Mouse (Mus musculus) embryonic fibroblast, embryonic 13.5 days (primary cell): ENCODE measurements at regions not wholly inside any gene's neighbourhood (a gene's known extent, or its start where the extent isn't known, plus 50 kb on each side); places are given as distances from the start of the nearest gene placed in this dataset.

Source experiments
- H3K27ac ChIP-seq: 2 replicates; pipeline ENCODE4 v1.5.1; 2012; ENCODE audit warnings: low read length, control low read depth, inconsistent platforms; ENCODE audit not compliant: insufficient read depth
- H3K4me1 ChIP-seq: 2 replicates; pipeline ENCODE4 v1.6.1; 2011; ENCODE audit warnings: low read length; ENCODE audit not compliant: control insufficient read depth, insufficient read depth
- H3K4me3 ChIP-seq: 2 replicates; pipeline ENCODE4 v1.5.1; 2011; ENCODE audit warnings: mild to moderate bottlenecking, control low read depth, low read length; ENCODE audit not compliant: insufficient read depth
- CTCF ChIP-seq: IDR thresholded peaks from 2 replicates; pipeline ENCODE4 v1.5.1; 2011; ENCODE audit warnings: mild to moderate bottlenecking, control low read depth, low read length, moderate library complexity, borderline replicate concordance; ENCODE audit not compliant: insufficient read depth
- POLR2A ChIP-seq: IDR thresholded peaks from 2 replicates; pipeline ENCODE4 v1.6.1; 2011; ENCODE audit warnings: low read depth, mild to moderate bottlenecking, control low read depth, low read length, moderate library complexity

- no peak overlapping the region for H3K27ac ChIP-seq
- H3K4me1 ChIP-seq: peaks cover 6% of the 10 kb centered on the region
- TF ChIP-seq CTCF: no peak
- H3K4me3 ChIP-seq: no peak overlapping the region
These were observed 159.3 kb upstream of the Tmtc1 start for GRCm38 (mm10) chr6:148603460-148603859.

DNA sequence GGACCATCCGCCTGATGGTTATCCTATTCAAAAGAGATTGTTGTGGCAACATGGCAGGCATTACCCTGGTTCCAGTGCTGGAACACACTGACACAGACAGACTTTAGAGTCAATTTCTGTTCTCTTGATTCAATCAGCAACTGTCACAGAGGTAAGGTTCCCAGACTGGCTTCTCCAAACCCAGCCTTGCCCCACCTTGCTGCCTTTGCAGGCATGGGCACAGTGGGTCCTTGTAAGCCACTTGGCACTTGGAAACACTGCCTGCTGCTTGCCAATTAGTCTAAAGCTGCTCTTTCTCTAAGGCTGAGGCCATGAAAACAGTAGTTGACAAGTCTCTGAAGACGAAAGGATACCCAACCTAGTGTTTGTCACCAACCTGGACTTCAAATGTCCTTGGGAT is 158.7 kb upstream of the Tmtc1 start:
- Histone ChIP-seq H3K4me1 (peaks cover 6% of the 10 kb centered on the region), H3K27ac (no peak overlapping the region), H3K4me3 (no peak overlapping the region)
- TF ChIP-seq CTCF: no peak

DNA sequence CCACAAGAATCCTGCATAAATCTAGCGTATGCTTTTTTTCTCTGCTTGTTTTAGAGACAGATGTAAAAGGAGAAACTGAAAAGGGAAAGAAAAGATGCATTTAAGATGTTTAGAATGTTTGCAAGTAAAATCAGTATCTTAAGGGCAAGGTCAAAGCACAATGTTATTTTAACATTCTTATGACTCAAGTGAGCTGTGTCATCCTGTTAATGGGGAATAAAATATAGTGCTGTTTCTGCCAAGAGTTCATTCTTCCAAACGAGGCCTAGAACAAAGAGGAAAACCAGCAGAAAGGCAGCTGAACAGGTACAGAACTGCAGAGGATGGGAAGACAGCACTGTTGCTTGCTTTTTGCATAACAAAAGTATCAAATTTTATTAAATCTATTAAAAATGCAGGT is 156.7 kb upstream of the Tmtc1 start:
- TF ChIP-seq CTCF (no peak), POLR2A (no peak)
- peak overlapping the region; percentile 55; the same call in 1 of the 2 replicates for H3K27ac ChIP-seq
- peaks cover 8% of the 10 kb centered on the region for H3K4me1 ChIP-seq
- no peak overlapping the region for H3K4me3 ChIP-seq

- Histone ChIP-seq H3K27ac (no peak overlapping the region), H3K4me1 (peaks cover 8% of the 10 kb centered on the region), H3K4me3 (no peak overlapping the region)
- TF ChIP-seq CTCF (no peak), POLR2A (no peak)
These were observed 155.3 kb upstream of the Tmtc1 start for GRCm38 (mm10) chr6:148599473-148599872.

- no peak for TF ChIP-seq CTCF
- Histone ChIP-seq H3K27ac (no peak overlapping the region), H3K4me3 (no peak overlapping the region), H3K4me1 (peaks cover 8% of the 10 kb centered on the region)
These were observed 154.7 kb upstream of the Tmtc1 start for GRCm38 (mm10) chr6:148598746-148599337.

- Histone ChIP-seq H3K4me1 (peaks cover 7% of the 10 kb centered on the region), H3K27ac (peak overlapping the region; percentile 40; the same call in 1 of the 2 replicates), H3K4me3 (no peak overlapping the region)
- TF ChIP-seq POLR2A (no peak), CTCF (no peak)
These were observed 151.0 kb upstream of the Tmtc1 start for GRCm38 (mm10) chr6:148595009-148595770.

- Histone ChIP-seq H3K27ac (no peak overlapping the region), H3K4me1 (peaks cover 5% of the 10 kb centered on the region), H3K4me3 (no peak overlapping the region)
- TF ChIP-seq CTCF (no peak), POLR2A (no peak)
These were observed 144.8 kb upstream of the Tmtc1 start for GRCm38 (mm10) chr6:148588971-148589370.

DNA sequence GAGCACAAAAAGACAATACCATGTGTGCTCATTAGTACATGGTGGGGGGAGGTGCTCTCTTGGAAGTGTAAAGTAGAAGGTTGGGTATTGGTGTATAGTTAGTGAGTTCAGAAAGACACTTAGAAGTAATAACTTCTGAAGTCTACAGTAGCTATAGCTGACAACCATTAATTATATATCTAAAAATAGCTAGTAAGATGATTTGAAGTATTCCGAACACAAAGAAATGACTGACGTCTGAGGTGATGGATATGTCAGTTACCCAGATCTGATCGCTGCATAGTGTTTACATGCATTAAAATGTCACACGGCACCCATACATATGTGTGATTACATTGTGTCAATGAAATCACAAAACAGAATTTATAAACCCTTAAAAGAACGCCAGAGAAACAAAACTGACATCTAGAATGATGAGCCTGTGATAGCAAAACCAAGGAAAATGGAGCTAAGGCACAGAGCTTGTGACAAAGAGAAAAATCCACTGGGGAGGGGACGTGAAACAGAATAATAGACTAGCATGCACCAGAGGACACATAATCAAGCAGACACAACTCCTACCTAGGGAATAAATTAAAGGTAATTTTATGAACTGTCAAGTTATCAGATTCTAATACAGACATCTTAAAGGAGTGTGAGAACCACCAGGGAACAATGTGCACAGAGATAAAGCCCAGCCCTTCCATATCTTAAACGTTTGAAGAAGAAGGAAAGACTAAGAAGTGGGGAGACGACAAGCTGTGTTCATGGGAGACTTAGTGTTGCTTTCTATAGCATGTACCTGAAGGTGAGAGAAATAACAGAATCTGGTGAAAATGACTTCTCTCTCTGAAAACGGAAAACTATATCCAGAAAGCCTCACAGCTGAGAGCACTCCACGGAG is 142.5 kb upstream of the Tmtc1 start:
- Histone ChIP-seq H3K27ac (no peak overlapping the region), H3K4me1 (peaks cover 2% of the 10 kb centered on the region), H3K4me3 (no peak overlapping the region)
- no peak for TF ChIP-seq CTCF
- TF ChIP-seq POLR2A: no peak

DNA sequence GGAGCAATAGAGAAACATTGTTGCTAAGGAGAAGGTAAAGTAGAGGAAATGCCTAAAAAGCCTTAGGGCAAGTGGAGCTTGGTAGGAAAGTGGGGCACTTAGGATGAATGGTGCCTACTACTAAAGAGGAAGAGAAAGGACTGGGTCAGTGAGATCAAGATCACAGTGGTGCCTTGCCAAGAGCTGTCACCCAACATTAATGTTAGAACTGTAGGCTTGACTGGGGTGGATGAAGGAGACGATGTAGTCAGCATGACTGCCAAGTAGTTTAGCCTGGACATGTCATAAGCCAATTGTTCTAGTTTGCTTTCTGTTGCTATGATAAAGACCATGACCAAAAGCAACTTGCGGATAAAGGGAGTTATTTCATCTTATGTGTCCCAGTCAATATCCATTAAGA is 139.9 kb upstream of the Tmtc1 start:
- TF ChIP-seq POLR2A: no peak
- Histone ChIP-seq H3K4me1 (no peaks in the 10 kb centered on the region), H3K27ac (no peak overlapping the region)

DNA sequence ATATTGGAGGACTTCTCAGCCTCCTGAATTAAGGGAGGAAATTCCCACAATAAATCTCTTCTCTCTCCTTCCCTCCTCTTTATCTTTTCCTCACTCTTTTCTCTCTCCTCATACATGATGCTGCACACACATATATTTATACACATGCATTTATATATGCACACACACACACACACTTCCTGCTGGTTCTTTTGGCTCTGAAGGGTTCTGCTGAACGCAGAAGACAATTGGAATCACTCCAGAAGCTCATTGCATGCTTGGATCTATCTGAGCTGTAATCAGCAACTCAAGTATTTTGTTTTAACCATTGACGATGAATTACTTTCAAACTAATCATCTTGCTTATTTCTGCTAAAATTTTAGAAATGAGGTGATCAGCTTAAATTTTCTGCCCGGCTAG is 134.1 kb upstream of the Tmtc1 start:
- Histone ChIP-seq H3K27ac (no peak overlapping the region), H3K4me1 (peaks cover 2% of the 10 kb centered on the region; the same call in 1 of the 2 replicates), H3K4me3 (no peak overlapping the region)
- TF ChIP-seq POLR2A (no peak), CTCF (no peak)

More for the DNA sequence above, 139.9 kb upstream of the Tmtc1 start:
- no peak overlapping the region for H3K4me3 ChIP-seq
